Mouse (Mus musculus): ENCODE measurements around the gene Hcrtr1. TPM values are rescaled to one million over a fixed set of nuclear protein-coding genes. Genes with fewer than 3 reads are reported as not detected.

Gene Hcrtr1
- polyA plus RNA-seq, 1 experiment, result 4.5 TPM

- Histone ChIP-seq H3K27ac (ENCODE audit: insufficient read depth, low read length) (no peak overlapping the region), H3K4me1 (ENCODE audit: control insufficient read depth, insufficient read depth, low read length) (peaks cover 3% of the 10 kb centered on the region; the same call in 1 of the 2 replicates), H3K4me3 (ENCODE audit: insufficient read depth, low read length) (no peak overlapping the region)
- TF ChIP-seq CTCF (IDR thresholded peaks at IDR 0.05; ENCODE audit: extremely low read depth, insufficient read depth, low read length) (no peak), POLR2A (IDR thresholded peaks at IDR 0.05; ENCODE audit: extremely low read depth, insufficient read depth, low read length) (no peak)
Observed at GRCm38 (mm10) chr4:130085246-130085820, 53.8 kb downstream of the Hcrtr1 start.

- Histone ChIP-seq H3K4me1 (ENCODE audit: control insufficient read depth, insufficient read depth, low read length) (peaks cover 6% of the 10 kb centered on the region), H3K27ac (ENCODE audit: insufficient read depth, low read length) (no peak overlapping the region; the same call in 1 of the 2 replicates), H3K4me3 (ENCODE audit: insufficient read depth, low read length) (no peak overlapping the region)
- TF ChIP-seq POLR2A (IDR thresholded peaks at IDR 0.05; ENCODE audit: extremely low read depth, insufficient read depth, low read length) (no peak), CTCF (IDR thresholded peaks at IDR 0.05; ENCODE audit: extremely low read depth, insufficient read depth, low read length) (no peak)
Observed at GRCm38 (mm10) chr4:130084331-130084945, 54.7 kb downstream of the Hcrtr1 start.

- no peak overlapping the region for H3K4me3 ChIP-seq (ENCODE audit: insufficient read depth, low read length)
- no peak overlapping the region for H3K27ac ChIP-seq (ENCODE audit: insufficient read depth, low read length)
- TF ChIP-seq POLR2A (IDR thresholded peaks at IDR 0.05; ENCODE audit: extremely low read depth, insufficient read depth, low read length) (no peak), CTCF (IDR thresholded peaks at IDR 0.05; ENCODE audit: extremely low read depth, insufficient read depth, low read length) (no peak)
- peaks cover 6% of the 10 kb centered on the region for H3K4me1 ChIP-seq (ENCODE audit: control insufficient read depth, insufficient read depth, low read length)
Observed at GRCm38 (mm10) chr4:130082211-130082610, 56.9 kb downstream of the Hcrtr1 start.

DNA sequence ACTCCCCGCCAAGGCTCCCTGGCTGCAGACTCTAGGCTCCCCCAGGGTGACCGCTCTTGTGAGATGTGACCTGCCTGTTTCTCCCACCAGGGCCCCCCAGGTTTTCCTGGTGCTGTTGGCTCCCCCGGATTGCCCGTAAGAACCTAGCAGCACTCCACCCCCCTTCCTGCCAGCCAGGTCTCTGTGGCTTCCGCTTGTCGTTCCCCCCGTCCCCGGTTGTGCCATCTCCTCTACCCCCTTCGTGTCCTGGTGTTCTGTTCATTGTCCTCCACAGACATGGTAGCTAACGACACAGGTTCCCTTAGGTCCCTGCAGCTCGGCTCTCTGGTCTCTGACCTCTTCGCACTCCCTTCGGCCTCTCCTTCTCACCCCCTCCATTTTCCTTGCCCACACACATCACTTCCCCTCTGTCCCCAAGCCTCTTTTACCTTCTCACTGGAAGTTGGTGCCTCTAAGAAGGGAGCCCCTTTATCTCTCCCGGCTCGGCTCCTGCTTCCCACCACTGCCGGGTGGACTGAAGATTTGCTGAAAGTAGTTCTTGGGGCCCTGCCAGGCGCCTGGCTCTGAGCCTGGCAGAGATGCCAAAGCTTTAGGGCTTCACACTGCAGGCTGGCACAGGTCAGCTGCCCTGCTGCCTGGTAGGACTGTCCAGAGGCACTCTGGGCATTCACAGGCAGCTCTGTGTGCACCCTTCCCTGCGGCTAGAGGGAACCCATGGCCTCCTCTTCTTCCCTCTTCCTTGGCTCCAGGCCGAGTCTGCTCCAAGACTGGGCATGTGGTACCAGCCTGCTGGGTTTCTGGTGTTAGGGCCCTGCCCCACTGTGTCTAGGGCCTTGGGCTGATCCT is 57.6 kb downstream of the Hcrtr1 start:
- Histone ChIP-seq H3K4me1 (ENCODE audit: control insufficient read depth, insufficient read depth, low read length) (peaks cover 6% of the 10 kb centered on the region), H3K4me3 (ENCODE audit: insufficient read depth, low read length) (no peak overlapping the region), H3K27ac (ENCODE audit: insufficient read depth, low read length) (no peak overlapping the region)
- TF ChIP-seq CTCF (IDR thresholded peaks at IDR 0.05; ENCODE audit: extremely low read depth, insufficient read depth, low read length) (no peak), POLR2A (IDR thresholded peaks at IDR 0.05; ENCODE audit: extremely low read depth, insufficient read depth, low read length) (no peak)

Other genes with a start within 250 kb of the Hcrtr1 start
- 0.13 and 0.28 TPM in 2 replicates for gene Spocd1, start 210.1 kb downstream of the Hcrtr1 start, polyA plus RNA-seq (2012; rRNA removed)
- gene Adgrb2, start 154.5 kb downstream of the Hcrtr1 start, polyA plus RNA-seq (2012; rRNA removed), result 306 and 345 TPM in 2 replicates
- gene Col16a1, start 91.5 kb downstream of the Hcrtr1 start, polyA plus RNA-seq (2012; rRNA removed), result 35.6 and 41.0 TPM in 2 replicates
- 89.9 and 91.8 TPM in 2 replicates for gene Pef1, start 36.8 kb downstream of the Hcrtr1 start, polyA plus RNA-seq (2012; rRNA removed)
- gene Tinagl1, start 35.8 kb upstream of the Hcrtr1 start, polyA plus RNA-seq (2012; rRNA removed), result 14.1 and 14.5 TPM in 2 replicates
- gene Gm853, start 83.0 kb upstream of the Hcrtr1 start, polyA plus RNA-seq (2012; rRNA removed), result not detected in 2 replicates
- 9.0 and 10.5 TPM in 2 replicates for gene Serinc2, start 139.8 kb upstream of the Hcrtr1 start, polyA plus RNA-seq (2012; rRNA removed)
- gene Fabp3, start 169.2 kb upstream of the Hcrtr1 start, polyA plus RNA-seq (2012; rRNA removed), result 308 and 316 TPM in 2 replicates
- 0.90 and 2.4 TPM in 2 replicates for gene Gm10570, start 169.3 kb upstream of the Hcrtr1 start, polyA plus RNA-seq (2012; rRNA removed)
- gene Zcchc17, start 220.6 kb upstream of the Hcrtr1 start, polyA plus RNA-seq (2012; rRNA removed), result 77.8 and 84.7 TPM in 2 replicates
- 30.1 and 32.6 TPM in 2 replicates for gene Snrnp40, start 220.8 kb upstream of the Hcrtr1 start, polyA plus RNA-seq (2012; rRNA removed)